Mouse (Mus musculus) forebrain, embryonic 16.5 days (tissue): ENCODE measurements at regions not wholly inside any gene's neighbourhood (a gene's known extent, or its start where the extent isn't known, plus 50 kb on each side); places are given as distances from the start of the nearest gene placed in this dataset.

Source experiments
- ATAC-seq: fragments of 200-750 bp; cut with Nextera tagmentation; 2 replicates; pipeline ENCODE4 v1.8.0; 2017; ENCODE audit warnings: mild to moderate bottlenecking, moderate library complexity
- H3K27ac ChIP-seq: fragments of 300-500 bp; sonication (generic); 2 replicates; pipeline ENCODE4 v1.5.1; 2014; ENCODE audit warnings: low read length, control low read depth
- H3K27me3 ChIP-seq: fragments of 300-500 bp; sonication (generic); replicated peaks from 2 replicates; pipeline ENCODE4 v1.6.1; 2014; ENCODE audit warnings: low read length; ENCODE audit not compliant: control insufficient read depth, insufficient read depth
- H3K36me3 ChIP-seq: fragments of 300-500 bp; sonication (generic); 2 replicates; pipeline ENCODE4 v1.6.1; 2014; ENCODE audit not compliant: control insufficient read depth, insufficient read depth
- H3K4me1 ChIP-seq: fragments of 300-500 bp; sonication (generic); replicated peaks from 2 replicates; pipeline ENCODE4 v1.6.1; 2014; ENCODE audit warnings: low read length; ENCODE audit not compliant: control insufficient read depth, insufficient read depth
- H3K4me2 ChIP-seq: fragments of 300-500 bp; sonication (generic); 2 replicates; pipeline ENCODE4 v1.6.1; 2014; ENCODE audit warnings: mild to moderate bottlenecking, low read length, control low read depth
- H3K4me3 ChIP-seq: fragments of 300-500 bp; sonication (generic); replicated peaks from 2 replicates; pipeline ENCODE4 v1.5.1; 2014; ENCODE audit warnings: mild to moderate bottlenecking, low read length, control low read depth
- H3K9ac ChIP-seq: fragments of 300-500 bp; sonication (generic); replicated peaks from 2 replicates; pipeline ENCODE4 v1.6.1; 2014; ENCODE audit warnings: low read depth, low read length, control low read depth
- H3K9me3 ChIP-seq: fragments of 300-500 bp; sonication (generic); 2 replicates; pipeline ENCODE4 v1.6.1; 2016; ENCODE audit warnings: low read length; ENCODE audit not compliant: control insufficient read depth
- WGBS: fragments of 180-500 bp; shearing (Covaris S2); extraction: QIAGEN DNeasy Blood & Tissue Kit; methylation state at CpG from one replicate; pipeline ENCODE4 v1.1.7; 2014; 5-methylcytosine and 5-hydroxymethylcytosine counted together

GRCm38 (mm10) chr10:84024901-84025300 lies 302.2 kb downstream of the 1500009L16Rik start:
- no peak overlapping the region for H3K4me3 ChIP-seq
- H3K4me1 ChIP-seq, result peaks cover 4% of the 10 kb centered on the region; the same call in 1 of the 2 replicates
- peaks cover 3% of the 10 kb centered on the region; the same call in 1 of the 2 replicates for H3K9me3 ChIP-seq
- no peak overlapping the region for H3K27ac ChIP-seq
- H3K9ac ChIP-seq, result no peak overlapping the region
- no peaks in the 10 kb centered on the region for H3K36me3 ChIP-seq
- no peak overlapping the region for H3K4me2 ChIP-seq
- ATAC-seq, result no peak
- H3K27me3 ChIP-seq, result no peaks in the 10 kb centered on the region
- 36% methylated on average over 8 of the region's 8 CpGs for WGBS

GRCm38 (mm10) chr10:84026798-84027197 lies 304.1 kb downstream of the 1500009L16Rik start:
- WGBS, result 62% methylated on average over 4 of the region's 4 CpGs
- no peak overlapping the region for H3K4me3 ChIP-seq
- no peak overlapping the region for H3K9ac ChIP-seq
- no peaks in the 10 kb centered on the region for H3K36me3 ChIP-seq
- ATAC-seq, result no peak
- no peaks in the 10 kb centered on the region for H3K27me3 ChIP-seq
- H3K27ac ChIP-seq, result no peak overlapping the region
- no peak overlapping the region for H3K4me2 ChIP-seq
- H3K9me3 ChIP-seq, result peaks cover 3% of the 10 kb centered on the region; the same call in 1 of the 2 replicates
- peaks cover 4% of the 10 kb centered on the region; the same call in 1 of the 2 replicates for H3K4me1 ChIP-seq

- H3K4me3 ChIP-seq, result no peak overlapping the region
- H3K9me3 ChIP-seq, result no peaks in the 10 kb centered on the region
- no peak for ATAC-seq
- H3K36me3 ChIP-seq, result no peaks in the 10 kb centered on the region
- no peak overlapping the region for H3K4me2 ChIP-seq
- no peaks in the 10 kb centered on the region for H3K4me1 ChIP-seq
- H3K27ac ChIP-seq, result no peak overlapping the region
- 55% methylated on average over 11 of the region's 11 CpGs for WGBS
- no peaks in the 10 kb centered on the region for H3K27me3 ChIP-seq
- H3K9ac ChIP-seq, result no peak overlapping the region
Measured at GRCm38 (mm10) chr10:84036131-84036877, 313.6 kb downstream of the 1500009L16Rik start.

DNA sequence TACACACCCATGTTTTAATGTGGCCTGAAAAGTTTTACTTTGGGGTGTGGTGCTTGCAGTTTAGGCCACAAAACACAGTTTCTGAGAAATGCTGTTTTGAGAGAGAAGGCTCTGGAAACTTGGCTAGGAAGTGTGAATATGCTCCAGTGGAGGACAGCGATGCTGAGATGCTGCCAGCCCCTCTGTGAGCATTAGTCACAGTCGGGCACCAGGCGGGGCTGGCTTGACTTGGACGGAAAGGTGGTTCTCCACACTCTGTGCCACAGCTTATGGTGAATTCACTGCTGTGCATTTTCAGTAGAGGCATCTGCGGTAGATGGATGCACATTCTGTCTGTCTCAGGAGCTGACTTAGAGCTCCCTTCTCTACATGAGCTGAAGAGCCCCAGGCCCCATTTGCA lies 326.0 kb downstream of the 1500009L16Rik start:
- Histone ChIP-seq H3K4me3 (no peak overlapping the region), H3K9me3 (no peaks in the 10 kb centered on the region), H3K27me3 (no peaks in the 10 kb centered on the region), H3K9ac (no peak overlapping the region), H3K4me1 (no peaks in the 10 kb centered on the region), H3K27ac (no peak overlapping the region), H3K4me2 (no peak overlapping the region), H3K36me3 (no peaks in the 10 kb centered on the region)
- no peak for ATAC-seq
- WGBS, result 83% methylated on average over 5 of the region's 5 CpGs

- ATAC-seq, result no peak
- 76% methylated on average over 8 of the region's 8 CpGs for WGBS
- no peak overlapping the region for H3K27ac ChIP-seq
- H3K36me3 ChIP-seq, result no peaks in the 10 kb centered on the region
- H3K9me3 ChIP-seq, result no peaks in the 10 kb centered on the region
- H3K4me3 ChIP-seq, result no peak overlapping the region
- H3K27me3 ChIP-seq, result no peaks in the 10 kb centered on the region
- no peaks in the 10 kb centered on the region for H3K4me1 ChIP-seq
- H3K4me2 ChIP-seq, result no peak overlapping the region
- H3K9ac ChIP-seq, result no peak overlapping the region
Measured at GRCm38 (mm10) chr10:84052696-84053095, 330.0 kb downstream of the 1500009L16Rik start.

DNA sequence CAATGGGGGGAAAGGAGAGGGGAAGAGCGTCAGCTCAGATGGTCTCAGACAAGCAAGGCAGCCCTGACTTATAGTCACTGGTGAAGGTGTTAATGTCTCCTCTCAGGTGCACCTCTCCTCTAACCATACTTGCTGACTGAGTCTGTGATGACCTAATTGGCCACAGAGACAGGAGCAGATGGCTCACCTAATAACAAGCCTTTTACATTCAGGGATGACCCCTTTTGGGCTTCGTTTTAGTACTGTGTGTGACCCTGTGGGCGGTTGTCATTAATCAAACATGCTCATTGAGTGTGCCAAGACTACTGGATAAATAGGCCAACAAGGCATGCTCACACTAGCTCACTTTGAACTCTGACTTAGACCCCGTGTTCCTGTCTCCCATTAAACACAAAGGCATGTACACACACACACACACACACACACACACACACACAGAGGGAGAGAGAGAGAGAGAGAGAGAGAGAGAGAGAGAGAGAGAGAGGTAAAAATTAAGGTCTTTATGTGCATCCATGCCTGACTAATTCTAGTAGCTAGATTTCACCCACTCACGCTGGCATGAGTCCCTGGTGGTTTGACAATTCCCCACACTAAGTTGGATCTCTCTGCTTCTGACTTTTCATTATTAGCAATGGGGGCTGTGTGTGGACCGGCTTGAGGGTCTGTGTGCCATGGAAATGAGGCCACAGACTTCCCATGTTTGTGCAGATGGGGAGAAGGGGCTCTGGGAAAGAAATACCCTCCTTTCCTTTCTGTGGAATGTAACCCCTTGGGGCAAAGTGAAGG lies 332.1 kb downstream of the 1500009L16Rik start:
- H3K9me3 ChIP-seq, result no peaks in the 10 kb centered on the region
- 57% methylated on average over 6 of the region's 6 CpGs for WGBS
- no peak overlapping the region for H3K4me3 ChIP-seq
- ATAC-seq, result no peak
- no peak overlapping the region for H3K27ac ChIP-seq
- no peak overlapping the region for H3K4me2 ChIP-seq
- no peak overlapping the region for H3K9ac ChIP-seq
- no peaks in the 10 kb centered on the region for H3K27me3 ChIP-seq
- H3K4me1 ChIP-seq, result peaks cover 3% of the 10 kb centered on the region
- H3K36me3 ChIP-seq, result no peaks in the 10 kb centered on the region

GRCm38 (mm10) chr10:84055402-84056167 lies 332.9 kb downstream of the 1500009L16Rik start:
- Histone ChIP-seq H3K4me3 (no peak overlapping the region), H3K4me2 (no peak overlapping the region)
- 73% methylated on average over 10 of the region's 10 CpGs for WGBS

DNA sequence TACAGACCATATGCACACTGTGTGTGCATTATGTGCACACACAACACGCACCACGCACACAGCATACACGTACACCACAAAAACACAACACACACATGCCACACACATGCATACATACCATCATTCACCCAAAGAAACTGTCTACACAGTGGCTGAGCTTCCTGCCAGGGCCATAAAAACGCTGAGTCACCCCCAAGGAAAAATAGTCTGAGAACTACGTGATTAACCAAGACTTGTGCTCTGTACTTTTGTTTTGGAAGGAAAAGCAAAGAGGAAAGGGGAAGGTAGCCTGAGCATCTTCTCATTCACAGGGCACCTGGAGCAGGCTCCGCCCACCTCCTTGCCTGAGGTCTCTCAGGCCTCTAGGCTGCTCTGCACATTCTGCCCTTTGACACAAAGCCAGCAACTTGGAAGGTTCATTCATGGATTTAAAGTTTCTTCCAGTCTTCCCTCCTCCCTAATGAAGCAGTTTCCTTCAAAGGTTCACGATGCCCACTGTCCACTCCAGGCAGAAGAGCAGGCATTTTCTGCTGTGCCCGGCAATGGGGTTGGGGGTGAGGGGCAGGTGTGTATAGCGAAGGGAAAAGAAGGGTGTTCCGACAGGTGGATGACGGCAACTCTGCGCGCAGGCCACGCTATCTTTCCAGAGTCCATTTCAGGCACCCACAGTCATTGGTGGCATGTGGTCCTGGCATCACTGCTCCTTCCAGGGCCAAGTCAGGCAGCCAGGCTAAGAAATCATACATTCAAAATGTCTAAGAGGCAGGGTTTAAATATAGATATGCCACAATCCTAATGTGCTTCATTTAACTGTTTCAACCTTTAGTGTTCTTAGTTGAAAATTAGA lies 333.9 kb downstream of the 1500009L16Rik start:
- no peaks in the 10 kb centered on the region for H3K27me3 ChIP-seq
- H3K9ac ChIP-seq, result no peak overlapping the region
- H3K9me3 ChIP-seq, result no peaks in the 10 kb centered on the region
- no peak for ATAC-seq
- H3K36me3 ChIP-seq, result no peaks in the 10 kb centered on the region
- peaks cover 18% of the 10 kb centered on the region for H3K4me1 ChIP-seq
- H3K4me3 ChIP-seq, result no peak overlapping the region
- no peak overlapping the region for H3K27ac ChIP-seq
- WGBS, result 88% methylated on average over 14 of the region's 14 CpGs
- H3K4me2 ChIP-seq, result no peak overlapping the region

More at GRCm38 (mm10) chr10:84055402-84056167, 332.9 kb downstream of the 1500009L16Rik start:
- Histone ChIP-seq H3K9ac (no peak overlapping the region), H3K9me3 (no peaks in the 10 kb centered on the region), H3K27ac (no peak overlapping the region), H3K4me1 (peaks cover 11% of the 10 kb centered on the region), H3K36me3 (no peaks in the 10 kb centered on the region), H3K27me3 (no peaks in the 10 kb centered on the region)
- no peak for ATAC-seq
